6 mouse cellular contexts compared by ENCODE assay signal in genomic region chr9:116948211-116948610, GRCm38 (mm10).
"Had no signal": no experiment of that assay in that cellular context is flagged by ENCODE, and none has a peak within 500 bp of the region (broad histone marks: within the 10 kb centered on the region; RNA-seq: fewer than 3 reads in every experiment).

No protein-coding gene starts in this region.

- DNase-seq: kidney, adult 18-20 months; layer of hippocampus, postnatal 36 days; right cerebral cortex, postnatal 4 days; spleen, adult 18-20 months; thymus, adult 18-20 months; thymus, postnatal 14 days had no signal
